Mouse (Mus musculus) kidney, embryonic 16.5 days (tissue): ENCODE results near the gene Nt5c1a. TPM values are rescaled to one million over a fixed set of nuclear protein-coding genes. Genes with fewer than 3 reads are reported as not detected.

Experiments used
- ATAC-seq: fragments of 200-750 bp; cut with Nextera tagmentation; 2 replicates; pipeline ENCODE4 v1.8.0; 2017; ENCODE audit warnings: moderate TSS enrichment; ENCODE audit not compliant: low FRiP score, low TSS enrichment
- H3K27ac ChIP-seq: fragments of 300-500 bp; sonication (generic); 2 replicates; pipeline ENCODE4 v1.5.1; 2014; ENCODE audit warnings: low read length
- H3K27me3 ChIP-seq: fragments of 300-500 bp; sonication (generic); 2 replicates; pipeline ENCODE4 v1.6.1; 2014; ENCODE audit warnings: low read length, control low read depth, mixed read lengths; ENCODE audit not compliant: insufficient read depth
- H3K36me3 ChIP-seq: fragments of 300-500 bp; sonication (generic); 2 replicates; pipeline ENCODE4 v1.6.1; 2014; ENCODE audit warnings: low read length, control low read depth, mixed read lengths; ENCODE audit not compliant: insufficient read depth
- H3K4me1 ChIP-seq: fragments of 300-500 bp; sonication (generic); 2 replicates; pipeline ENCODE4 v1.6.1; 2014; ENCODE audit warnings: low read length, control low read depth, mixed read lengths; ENCODE audit not compliant: insufficient read depth
- H3K4me2 ChIP-seq: fragments of 300-500 bp; sonication (generic); replicated peaks from 2 replicates; pipeline ENCODE4 v1.6.1; 2014; ENCODE audit warnings: low read depth, low read length
- H3K4me3 ChIP-seq: fragments of 300-500 bp; sonication (generic); 2 replicates; pipeline ENCODE4 v1.5.1; 2014; ENCODE audit warnings: mild to moderate bottlenecking, low read length
- H3K9ac ChIP-seq: fragments of 300-500 bp; sonication (generic); replicated peaks from 2 replicates; pipeline ENCODE4 v1.6.1; 2014; ENCODE audit warnings: low read length
- H3K9me3 ChIP-seq: fragments of 300-500 bp; sonication (generic); 2 replicates; pipeline ENCODE4 v1.6.1; 2016; ENCODE audit warnings: low read length, control low read depth
- WGBS: fragments of 180-500 bp; shearing (Covaris S2); extraction: QIAGEN DNeasy Blood & Tissue Kit; methylation state at CpG from one replicate; pipeline ENCODE4 v1.1.7; 2014; 5-methylcytosine and 5-hydroxymethylcytosine counted together
- polyA plus RNA-seq: library from polyadenylated mRNA; unstranded; fragments of >200 nt; fragmentation: Nextera tagmentation; extraction: Ambion mirVana; gene quantifications from 2 replicates; pipeline ENCODE4 v1.2.1, GENCODE M21; 2015

The Nt5c1a gene
- polyA plus RNA-seq, 1 experiment from 2014 or later: 0.25 TPM

GRCm38 (mm10) chr4:123260071-123260746 lies 58.9 kb downstream of the Nt5c1a start:
- H3K9ac ChIP-seq: no peak overlapping the region
- no peak overlapping the region for H3K4me3 ChIP-seq
- peaks cover 8% of the 10 kb centered on the region for H3K4me1 ChIP-seq
- 25% methylated on average over 8 of the region's 8 CpGs for WGBS
- H3K9me3 ChIP-seq: no peaks in the 10 kb centered on the region
- no peak overlapping the region for H3K4me2 ChIP-seq
- no peaks in the 10 kb centered on the region for H3K36me3 ChIP-seq
- no peaks in the 10 kb centered on the region for H3K27me3 ChIP-seq
- H3K27ac ChIP-seq: no peak overlapping the region
- ATAC-seq: no peak; the same call in 1 of the 2 replicates

GRCm38 (mm10) chr4:123261721-123262401 lies 60.6 kb downstream of the Nt5c1a start, which contains the start of gene Pabpc4:
TSS of gene Pabpc4 (plus strand) at chr4:123262351.
- H3K9me3 ChIP-seq: no peaks in the 10 kb centered on the region
- no peak within 1 kb of the TSS for H3K4me2 ChIP-seq
- peaks cover 8% of the 10 kb centered on the region for H3K4me1 ChIP-seq
- no peaks in the 10 kb centered on the region for H3K27me3 ChIP-seq
- H3K27ac ChIP-seq: no peak within 1 kb of the TSS
- 65% methylated on average over 5 of the region's 5 CpGs for WGBS
- ATAC-seq: no peak
- no peak within 1 kb of the TSS for H3K4me3 ChIP-seq
- H3K9ac ChIP-seq: no peak within 1 kb of the TSS
- H3K36me3 ChIP-seq: no peaks in the 10 kb centered on the region

Other genes starting within 250 kb of the Nt5c1a start
- gene Mfsd2a, start 240.3 kb upstream of the Nt5c1a start, polyA plus RNA-seq: 3.1 and 3.4 TPM in 2 replicates
- 6.8 and 7.0 TPM in 2 replicates for gene Mycl, start 205.9 kb upstream of the Nt5c1a start, polyA plus RNA-seq
- 18.1 and 21.5 TPM in 2 replicates for gene Trit1, start 184.9 kb upstream of the Nt5c1a start, polyA plus RNA-seq
- 0.17 and 0.26 TPM in 2 replicates for gene Bmp8b, start 96.3 kb upstream of the Nt5c1a start, polyA plus RNA-seq
- 0.12 TPM in 1 of 2 replicates, not detected in the other for gene Oxct2b, start 85.2 kb upstream of the Nt5c1a start, polyA plus RNA-seq
- 112 TPM in 2 replicates for gene Ppie, start 61.6 kb upstream of the Nt5c1a start, polyA plus RNA-seq
- gene Hpcal4, start 18.3 kb upstream of the Nt5c1a start, polyA plus RNA-seq: 1.3 and 1.7 TPM in 2 replicates
- 48.8 and 50.7 TPM in 2 replicates for gene Heyl, start 32.1 kb downstream of the Nt5c1a start, polyA plus RNA-seq
- 45.0 and 47.7 TPM in 2 replicates for gene Pabpc4, start 60.8 kb downstream of the Nt5c1a start, polyA plus RNA-seq
- gene Oxct2a, start 122.1 kb downstream of the Nt5c1a start, polyA plus RNA-seq: 0.16 TPM in 1 of 2 replicates, not detected in the other
- 0.32 and 0.36 TPM in 2 replicates for gene Bmp8a, start 141.7 kb downstream of the Nt5c1a start, polyA plus RNA-seq